Mouse (Mus musculus) midbrain, embryonic 10.5 days (tissue): ENCODE results near the gene Sf3a3. TPM values are rescaled to one million over a fixed set of nuclear protein-coding genes. Genes with fewer than 3 reads are reported as not detected.

ENCODE experiments used
- DNase-seq: peaks from one replicate; pipeline ENCODE4 v3.0.0-alpha.2; 2017; ENCODE audit warnings: low spot score
- H3K27ac ChIP-seq: fragments of 300-500 bp; sonication (generic); replicated peaks from 2 replicates; pipeline ENCODE4 v1.5.1; 2016; ENCODE audit warnings: mild to moderate bottlenecking
- H3K27me3 ChIP-seq: fragments of 300-500 bp; sonication (generic); 2 replicates; pipeline ENCODE4 v1.6.1; 2016; ENCODE audit warnings: low read depth, mild to moderate bottlenecking; ENCODE audit not compliant: poor library complexity, severe bottlenecking
- H3K36me3 ChIP-seq: fragments of 300-500 bp; sonication (generic); 2 replicates; pipeline ENCODE4 v1.6.1; 2016; ENCODE audit warnings: mild to moderate bottlenecking, moderate library complexity
- H3K4me1 ChIP-seq: fragments of 300-500 bp; sonication (generic); 2 replicates; pipeline ENCODE4 v1.6.1; 2016
- H3K4me3 ChIP-seq: fragments of 300-500 bp; sonication (generic); 2 replicates; pipeline ENCODE4 v1.5.1; 2016; ENCODE audit warnings: mild to moderate bottlenecking, moderate library complexity
- H3K9me3 ChIP-seq: fragments of 300-500 bp; sonication (generic); replicated peaks from 2 replicates; pipeline ENCODE4 v1.6.1; 2016; ENCODE audit warnings: mild to moderate bottlenecking
- whole genome bisulfite sequencing: fragments of 180-500 bp; shearing (Covaris S2); methylation state at CpG from one replicate; pipeline ENCODE4 v1.1.7; 2016; 5-methylcytosine and 5-hydroxymethylcytosine counted together
- polyA plus RNA-seq: library from polyadenylated mRNA; unstranded; fragments of >200 nt; fragmentation: Nextera tagmentation; extraction: Ambion mirVana; gene quantifications from 2 replicates; pipeline ENCODE4 v1.2.1, GENCODE M21; 2016

The Sf3a3 gene
- polyA plus RNA-seq: 247 and 256 TPM in 2 replicates

- DNase-seq: peak; percentile 96
- no peaks in the 10 kb centered on the region for H3K9me3 ChIP-seq
- WGBS: under 1% methylated on average over 57 of the region's 57 CpGs
- peak within 1 kb of the TSS; percentile 96 for H3K4me3 ChIP-seq
- H3K36me3 ChIP-seq: peaks cover 43% of the 10 kb centered on the region
- H3K27me3 ChIP-seq: peaks cover under 1% of the 10 kb centered on the region; the same call in 1 of the 2 replicates
- peak within 1 kb of the TSS; percentile 89 for H3K27ac ChIP-seq
- H3K4me1 ChIP-seq: peaks cover 28% of the 10 kb centered on the region
Observed at GRCm38 (mm10) chr4:124714545-124715481, at the start of gene Sf3a3. Sf3a3 (plus strand) TSS chr4:124714776.

GRCm38 (mm10) chr4:124667476-124668033, 47.0 kb upstream of the Sf3a3 start:
- peaks cover 80% of the 10 kb centered on the region for H3K4me1 ChIP-seq
- H3K36me3 ChIP-seq: no peaks in the 10 kb centered on the region
- peak overlapping the region; percentile 46 for H3K4me3 ChIP-seq
- peak overlapping the region; percentile 90 for H3K27ac ChIP-seq
- no peaks in the 10 kb centered on the region for H3K9me3 ChIP-seq
- peaks cover 97% of the 10 kb centered on the region for H3K27me3 ChIP-seq
- 11% methylated on average over 14 of the region's 14 CpGs for WGBS
- peak; percentile 53 for DNase-seq

- H3K27me3 ChIP-seq: peaks cover 97% of the 10 kb centered on the region
Observed at GRCm38 (mm10) chr4:124668078-124668477, 46.5 kb upstream of the Sf3a3 start.

GRCm38 (mm10) chr4:124670232-124670631, 44.3 kb upstream of the Sf3a3 start:
- H3K27ac ChIP-seq: 0 out of 2 replicates have a peak overlapping the region, but pooled peaks have one; percentile 9
- H3K9me3 ChIP-seq: no peaks in the 10 kb centered on the region
- H3K27me3 ChIP-seq: peaks cover 93% of the 10 kb centered on the region
- no peaks in the 10 kb centered on the region for H3K36me3 ChIP-seq
- H3K4me3 ChIP-seq: no peak overlapping the region
- peak; percentile 28 for DNase-seq
- WGBS: 64% methylated on average over 8 of the region's 8 CpGs
- H3K4me1 ChIP-seq: peaks cover 78% of the 10 kb centered on the region

More at GRCm38 (mm10) chr4:124668078-124668477, 46.5 kb upstream of the Sf3a3 start:
- Histone ChIP-seq H3K4me1 (peaks cover 80% of the 10 kb centered on the region), H3K36me3 (no peaks in the 10 kb centered on the region), H3K9me3 (no peaks in the 10 kb centered on the region), H3K4me3 (peak overlapping the region; percentile 46), H3K27ac (peak overlapping the region; percentile 90)
- 5% methylated on average over 8 of the region's 8 CpGs for WGBS
- peak; percentile 74 for DNase-seq

- DNase-seq: no peak
- peaks cover 72% of the 10 kb centered on the region for H3K4me1 ChIP-seq
- H3K36me3 ChIP-seq: peaks cover under 1% of the 10 kb centered on the region; the same call in 1 of the 2 replicates
- H3K9me3 ChIP-seq: no peaks in the 10 kb centered on the region
- H3K27me3 ChIP-seq: peaks cover 80% of the 10 kb centered on the region
- 35% methylated on average over 7 of the region's 7 CpGs for WGBS
- H3K4me3 ChIP-seq: peak overlapping the region; percentile 46
- peak overlapping the region; percentile 72 for H3K27ac ChIP-seq
Observed at GRCm38 (mm10) chr4:124671583-124671982, 43.0 kb upstream of the Sf3a3 start.

GRCm38 (mm10) chr4:124672347-124673320, 41.9 kb upstream of the Sf3a3 start:
- peak; percentile 48 for DNase-seq
- 4% methylated on average over 30 of the region's 31 CpGs for WGBS
- peak overlapping the region; percentile 46 for H3K4me3 ChIP-seq
- H3K27ac ChIP-seq: peak overlapping the region; percentile 72
- no peaks in the 10 kb centered on the region for H3K9me3 ChIP-seq
- H3K4me1 ChIP-seq: peaks cover 62% of the 10 kb centered on the region
- H3K36me3 ChIP-seq: peaks cover 11% of the 10 kb centered on the region
- H3K27me3 ChIP-seq: peaks cover 69% of the 10 kb centered on the region

GRCm38 (mm10) chr4:124674334-124675032, 40.1 kb upstream of the Sf3a3 start:
- Histone ChIP-seq H3K27ac (peak overlapping the region; percentile 77), H3K27me3 (peaks cover 51% of the 10 kb centered on the region), H3K9me3 (no peaks in the 10 kb centered on the region), H3K36me3 (peaks cover 29% of the 10 kb centered on the region), H3K4me3 (no peak overlapping the region), H3K4me1 (peaks cover 47% of the 10 kb centered on the region)
- WGBS: 36% methylated on average over 17 of the region's 17 CpGs
- no peak for DNase-seq

- H3K36me3 ChIP-seq: peaks cover 35% of the 10 kb centered on the region
- no peaks in the 10 kb centered on the region for H3K9me3 ChIP-seq
- 1% methylated on average over 4 of the region's 4 CpGs for WGBS
- H3K27me3 ChIP-seq: peaks cover 48% of the 10 kb centered on the region
- peak; percentile 70 for DNase-seq
- peak overlapping the region; percentile 77; the same call in 1 of the 2 replicates for H3K27ac ChIP-seq
- H3K4me1 ChIP-seq: peaks cover 46% of the 10 kb centered on the region
- H3K4me3 ChIP-seq: no peak overlapping the region
Observed at GRCm38 (mm10) chr4:124675037-124675436, 39.5 kb upstream of the Sf3a3 start.

GRCm38 (mm10) chr4:124675958-124676357, 38.6 kb upstream of the Sf3a3 start:
- peaks cover 39% of the 10 kb centered on the region for H3K27me3 ChIP-seq
- DNase-seq: no peak
- 87% methylated on average over 6 of the region's 6 CpGs for WGBS

GRCm38 (mm10) chr4:124682270-124682669, 32.3 kb upstream of the Sf3a3 start:
- H3K9me3 ChIP-seq: no peaks in the 10 kb centered on the region
- H3K4me3 ChIP-seq: no peak overlapping the region
- H3K27me3 ChIP-seq: no peaks in the 10 kb centered on the region
- no peak overlapping the region for H3K27ac ChIP-seq
- 73% methylated on average over 7 of the region's 7 CpGs for WGBS
- peaks cover 92% of the 10 kb centered on the region for H3K36me3 ChIP-seq
- no peaks in the 10 kb centered on the region for H3K4me1 ChIP-seq
- DNase-seq: no peak

More at GRCm38 (mm10) chr4:124675958-124676357, 38.6 kb upstream of the Sf3a3 start:
- Histone ChIP-seq H3K4me3 (no peak overlapping the region), H3K27ac (no peak overlapping the region), H3K36me3 (peaks cover 44% of the 10 kb centered on the region), H3K9me3 (no peaks in the 10 kb centered on the region), H3K4me1 (peaks cover 37% of the 10 kb centered on the region)

- no peak overlapping the region for H3K4me3 ChIP-seq
- H3K36me3 ChIP-seq: peaks cover 91% of the 10 kb centered on the region
- WGBS: 91% methylated on average over 4 of the region's 4 CpGs
- DNase-seq: no peak
- no peak overlapping the region for H3K27ac ChIP-seq
- H3K27me3 ChIP-seq: no peaks in the 10 kb centered on the region
- no peaks in the 10 kb centered on the region for H3K4me1 ChIP-seq
- H3K9me3 ChIP-seq: no peaks in the 10 kb centered on the region
Observed at GRCm38 (mm10) chr4:124683474-124683873, 31.1 kb upstream of the Sf3a3 start.
